Mouse (Mus musculus): Measurements from ENCODE around the gene Lrrd1.
"Not testable (repeated sequence)": the region's sequence is repeated elsewhere in the genome, so short reads cannot be mapped to it uniquely, and the experiment has no call there.

Gene Lrrd1

DNA sequence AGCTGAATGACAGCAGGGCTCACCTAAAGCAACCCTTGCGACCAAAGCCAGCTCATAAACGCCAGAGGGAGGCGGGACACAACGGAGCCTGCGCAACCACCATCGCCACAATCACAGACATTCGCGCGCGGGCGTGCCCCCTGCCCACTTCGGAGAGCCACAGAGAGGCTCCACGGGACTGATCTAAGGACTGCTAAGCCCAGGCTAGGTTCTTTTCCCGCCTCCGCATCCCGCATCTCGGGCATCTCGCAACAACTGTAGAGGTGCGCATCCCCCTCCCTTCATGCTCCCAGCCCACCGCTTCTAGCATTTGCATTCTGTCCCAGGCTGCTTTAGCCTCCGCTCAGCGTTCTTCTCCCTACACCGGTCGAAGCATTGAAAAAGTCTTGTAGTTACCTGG is at the start of gene Lrrd1:
Gene Lrrd1 (plus strand): TSS at position 148 of the 400 bp plus-strand sequence.
- no peak for DNase-seq (ENCODE audit: low spot score in 2 of 2)

DNA sequence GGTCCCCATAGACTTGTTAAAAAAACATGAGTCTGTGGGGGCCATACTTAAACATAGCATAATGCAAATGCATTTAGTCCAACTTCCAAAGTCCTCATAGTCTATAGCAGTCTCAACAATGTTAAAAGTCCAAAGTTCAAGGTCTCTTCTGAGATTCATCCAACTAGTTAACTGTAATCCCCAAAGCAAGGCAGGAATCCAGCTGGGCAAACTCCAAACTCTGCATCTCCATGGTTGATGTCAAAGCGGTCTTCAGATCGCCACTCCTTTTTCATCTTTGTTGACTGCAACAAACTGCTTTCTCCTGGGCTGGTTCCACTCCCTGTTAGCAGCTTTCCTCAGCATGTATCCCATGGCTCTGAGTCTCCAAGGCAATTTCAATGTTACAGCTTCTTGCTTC is 47.9 kb upstream of the Lrrd1 start:
- DNase-seq (ENCODE audit: low spot score in 2 of 2), result not testable (repeated sequence)

DNA sequence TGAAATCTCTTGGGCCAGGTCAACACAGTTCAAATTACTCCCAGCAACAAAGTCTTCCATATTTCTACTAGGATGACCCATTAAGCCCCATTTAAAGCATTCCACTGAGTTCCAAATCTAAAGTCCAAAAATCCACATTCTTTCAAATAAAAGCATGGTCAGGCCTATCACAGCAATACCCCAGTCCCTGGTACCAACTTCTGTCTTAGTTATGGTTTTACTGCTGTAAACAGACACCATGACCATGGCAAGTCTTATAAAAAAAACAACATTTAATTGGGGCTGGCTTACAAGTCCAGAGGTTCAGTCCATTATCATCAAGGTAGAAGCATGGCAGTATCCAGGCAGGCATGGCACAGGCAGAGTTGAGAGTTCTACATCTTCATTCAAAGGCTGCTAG is 46.3 kb upstream of the Lrrd1 start:
- DNase-seq (ENCODE audit: low spot score in 2 of 2), result not testable (repeated sequence)

DNA sequence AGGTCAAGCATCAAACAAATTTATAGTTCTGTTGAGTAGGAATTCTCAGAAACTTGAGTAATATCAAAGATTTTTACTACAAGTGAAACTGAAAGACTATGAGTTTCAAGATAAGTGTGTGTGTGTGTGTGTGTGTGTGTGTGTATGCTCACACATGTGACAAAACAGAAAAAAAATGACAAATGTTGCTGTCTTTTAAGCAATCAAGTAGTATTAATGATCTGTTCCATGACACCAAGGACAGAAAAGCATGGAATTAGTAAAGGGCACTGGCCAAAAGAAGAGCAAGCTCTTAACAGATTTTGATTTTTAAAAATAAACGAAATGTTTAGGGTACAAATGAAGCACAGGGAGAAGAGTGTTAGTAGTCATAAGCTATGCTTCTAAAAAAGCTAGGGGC is 44.9 kb upstream of the Lrrd1 start:
- no peak for DNase-seq (ENCODE audit: low spot score in 2 of 2)

GRCm38 (mm10) chr5:3800881-3801280 is 44.1 kb upstream of the Lrrd1 start:
- DNase-seq (ENCODE audit: low spot score in 2 of 2), result no peak

GRCm38 (mm10) chr5:3801672-3802432 is 43.1 kb upstream of the Lrrd1 start:
- DNase-seq (ENCODE audit: low spot score in 2 of 2), result no peak

DNA sequence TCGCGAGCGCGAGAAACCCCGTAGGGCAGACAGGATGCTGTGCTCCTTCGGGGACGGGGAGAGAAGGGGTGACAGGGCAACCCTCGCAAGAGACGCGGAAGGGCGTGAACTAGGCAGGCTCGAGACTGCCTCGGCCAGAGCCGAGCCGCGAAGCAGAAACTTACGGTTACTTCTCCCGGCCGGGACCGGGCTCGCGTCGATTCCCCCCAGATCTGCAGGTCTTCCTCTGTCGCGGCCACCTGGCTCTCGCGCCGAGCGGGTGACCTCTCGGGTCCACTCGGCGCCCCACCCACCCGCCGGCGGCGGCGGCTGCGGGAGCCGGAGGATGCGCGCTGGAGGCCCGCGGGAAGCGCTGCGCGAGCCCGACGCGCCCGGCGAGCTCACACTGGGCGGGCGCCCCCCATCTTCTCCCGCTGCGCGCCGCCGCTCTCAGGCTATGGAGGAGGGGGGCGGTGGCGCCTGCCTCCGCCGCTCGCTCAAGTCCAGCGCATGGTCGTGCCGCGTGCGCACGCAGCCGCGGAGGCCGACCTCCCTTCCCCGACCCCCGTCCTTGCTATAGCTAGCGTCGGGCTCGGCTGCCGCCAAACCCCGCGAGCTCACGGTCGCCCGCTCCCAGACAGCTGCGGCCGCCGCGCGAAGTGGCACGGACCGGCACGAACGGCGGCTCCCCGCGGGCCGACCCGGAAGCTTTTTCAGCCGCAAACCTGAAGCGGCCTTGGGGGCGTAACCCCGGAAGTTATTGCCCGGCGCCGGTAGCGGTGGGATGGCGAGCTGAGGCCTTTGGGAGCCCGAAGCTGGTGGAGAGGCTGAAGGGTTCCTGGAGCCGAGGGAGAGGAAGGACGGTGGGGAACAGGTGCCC is 42.3 kb upstream of the Lrrd1 start, which contains the start of the genes Ankib1 and Krit1:
Gene Ankib1 (minus strand): TSS at position 493 of the 859 bp plus-strand sequence.
Gene Krit1 (plus strand): TSS at position 752 of the 859 bp plus-strand sequence.
- peak; percentile 87 to 93 for DNase-seq (ENCODE audit: low spot score in 2 of 2)

- no peak for DNase-seq (ENCODE audit: low spot score in 2 of 2)
These were observed 41.4 kb upstream of the Lrrd1 start for GRCm38 (mm10) chr5:3803292-3804165.

- DNase-seq (ENCODE audit: low spot score in 2 of 2), result no peak
These were observed 36.5 kb upstream of the Lrrd1 start for GRCm38 (mm10) chr5:3808472-3808871.

DNA sequence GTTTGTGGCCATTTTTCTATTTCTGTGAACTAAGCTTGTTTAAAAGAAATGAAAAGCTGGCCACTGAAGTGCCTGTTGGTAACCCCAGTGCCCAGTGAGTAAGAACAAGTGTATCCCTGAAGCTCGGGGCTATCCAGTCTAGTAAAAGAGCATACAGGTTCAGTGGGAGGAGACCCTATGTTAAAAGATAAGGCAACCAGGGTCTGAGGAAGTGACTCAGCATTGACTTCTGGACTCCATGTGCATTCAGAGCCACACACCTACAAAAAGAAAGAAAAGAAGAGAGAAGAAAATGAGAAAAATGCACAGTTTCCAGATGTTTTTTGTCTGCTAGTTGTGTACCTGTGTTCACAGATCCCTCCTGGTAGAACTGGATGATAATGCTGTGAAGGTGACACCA is 10.9 kb upstream of the Lrrd1 start:
- no peak for DNase-seq (ENCODE audit: low spot score in 2 of 2)

- DNase-seq (ENCODE audit: low spot score in 2 of 2), result no peak
These were observed 25.2 kb downstream of the Lrrd1 start for GRCm38 (mm10) chr5:3870161-3870560.

DNA sequence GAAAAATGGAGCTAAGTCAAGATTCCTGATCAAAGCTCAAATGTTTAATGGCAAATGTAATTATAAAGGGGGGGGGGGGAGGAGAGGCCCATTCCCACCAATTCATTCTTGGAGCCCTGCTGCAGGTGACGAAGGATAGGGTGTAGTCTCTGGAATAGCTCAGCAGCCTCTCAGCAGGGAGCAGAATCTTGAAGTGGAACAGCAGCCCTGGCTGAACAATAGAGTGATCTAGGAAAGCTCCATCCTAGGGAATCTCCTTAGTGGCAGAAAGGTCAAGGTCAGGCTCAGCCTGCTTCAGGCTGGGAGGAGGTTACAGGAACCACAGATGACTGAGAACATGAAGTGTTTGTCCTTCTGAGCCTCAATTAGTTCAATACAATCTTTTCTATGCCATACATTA is 27.4 kb downstream of the Lrrd1 start:
- DNase-seq (ENCODE audit: low spot score in 2 of 2), result no peak

DNA sequence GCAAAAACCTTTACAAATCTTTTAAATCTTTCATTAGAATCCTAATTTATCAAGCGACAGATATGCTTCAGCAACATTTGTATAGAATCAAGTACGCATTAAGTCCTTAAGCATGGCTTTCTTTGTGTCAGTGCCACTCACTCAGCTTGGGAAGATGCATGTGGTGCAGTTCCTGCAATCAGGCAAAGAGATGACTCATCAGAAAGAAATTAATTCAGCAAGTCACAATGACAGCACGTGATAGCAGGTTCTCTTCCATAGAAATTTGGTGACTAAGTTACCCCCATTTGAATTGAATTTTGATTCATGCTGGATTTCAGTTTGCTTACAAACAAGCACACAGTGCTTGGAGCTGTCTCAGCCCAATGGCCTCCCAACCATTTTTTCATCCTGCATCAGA is 28.5 kb downstream of the Lrrd1 start:
- no peak for DNase-seq (ENCODE audit: low spot score in 2 of 2)

DNA sequence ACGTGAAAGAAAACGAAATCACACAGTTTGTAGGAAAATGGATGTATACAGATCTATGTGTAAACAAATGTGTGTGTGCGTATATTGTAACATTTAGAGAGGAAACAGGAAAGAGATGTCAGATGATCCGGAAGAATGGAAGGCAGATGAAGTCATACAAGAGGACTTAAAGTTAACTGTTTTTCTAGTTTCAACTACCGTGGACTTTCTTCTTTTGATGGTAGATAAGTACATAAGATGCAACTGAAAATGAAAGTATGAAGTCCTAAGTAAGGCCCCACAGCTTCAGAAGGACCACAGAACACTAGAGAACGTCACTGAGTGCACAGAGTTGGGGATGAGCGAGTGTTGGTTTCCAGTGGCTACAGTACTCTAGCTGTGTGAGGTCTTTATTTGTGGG is 41.9 kb downstream of the Lrrd1 start:
- DNase-seq (ENCODE audit: low spot score in 2 of 2), result not testable (repeated sequence)

- DNase-seq (ENCODE audit: low spot score in 2 of 2), result no peak
These were observed 44.2 kb downstream of the Lrrd1 start for GRCm38 (mm10) chr5:3889201-3889600.

- peak in 1 of 2 experiments; percentile 19 for DNase-seq (ENCODE audit: low spot score in 2 of 2)
These were observed 48.7 kb downstream of the Lrrd1 start, which contains the start of gene Mterf1a for GRCm38 (mm10) chr5:3893459-3894293. Gene Mterf1a, minus strand, starts transcription at chr5:3893933.

DNA sequence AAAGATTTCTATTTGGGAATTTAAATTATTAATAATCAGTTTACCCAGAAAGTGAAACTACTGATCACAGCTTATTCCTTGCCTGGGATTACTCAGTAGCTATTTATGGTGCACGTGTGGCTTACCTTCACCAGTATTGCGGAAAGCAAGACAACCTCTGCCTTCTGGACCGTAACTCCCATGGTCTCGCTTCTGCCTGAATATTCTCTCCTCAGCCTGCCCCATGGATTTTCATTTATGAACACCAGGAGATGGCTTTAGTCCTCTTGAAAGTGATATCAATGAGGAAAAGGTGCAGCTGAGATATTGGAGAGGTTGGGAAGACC is 49.3 kb downstream of the Lrrd1 start:
- DNase-seq (ENCODE audit: low spot score in 2 of 2), result not testable (repeated sequence)

- DNase-seq (ENCODE audit: low spot score in 2 of 2), result no peak
These were observed 60.5 kb downstream of the Lrrd1 start for GRCm38 (mm10) chr5:3905471-3905870.

Data from spleen, postnatal 4 days (tissue).